Mouse (Mus musculus): ENCODE data around the gene Smim1. TPM values are rescaled to one million over a fixed set of nuclear protein-coding genes. Genes with fewer than 3 reads are reported as not detected.
A peak's percentile ranks its signal among the peaks of the same experiment; 100 is the strongest.

Smim1 gene
- polyA plus RNA-seq, 1 experiment, result not detected

GRCm38 (mm10) chr4:153975768-153976167, 50.3 kb downstream of the Smim1 start:
- WGBS, result 22% methylated on average over 6 of the region's 6 CpGs
- no peak overlapping the region for H3K27ac ChIP-seq (ENCODE audit: insufficient read depth, low read depth, low read length)
- TF ChIP-seq POLR2A (IDR thresholded peaks at IDR 0.05; ENCODE audit: insufficient read depth, low read depth, low read length) (no peak), CTCF (IDR thresholded peaks at IDR 0.05; ENCODE audit: insufficient read depth, low read depth, low read length) (no peak)
- H3K4me3 ChIP-seq (ENCODE audit: insufficient read depth, low read depth, low read length), result peak overlapping the region; percentile 44
- H3K4me1 ChIP-seq (ENCODE audit: control insufficient read depth, insufficient read depth, low read length), result peaks cover 27% of the 10 kb centered on the region

- peak overlapping the region; percentile 22; the same call in 1 of the 2 replicates for H3K27ac ChIP-seq (ENCODE audit: insufficient read depth, low read depth, low read length)
Measured at GRCm38 (mm10) chr4:153975292-153975662, 50.8 kb downstream of the Smim1 start.

GRCm38 (mm10) chr4:153974431-153975291, 51.4 kb downstream of the Smim1 start, which contains the start of the genes Dffb and Cep104:
TSS of gene Dffb (minus strand) at chr4:153975126.
TSS of gene Cep104 (plus strand) at chr4:153975194.
- H3K27ac ChIP-seq (ENCODE audit: insufficient read depth, low read depth, low read length), result peak within 1 kb of the TSS; percentile 43
- H3K4me3 ChIP-seq (ENCODE audit: insufficient read depth, low read depth, low read length), result peak within 1 kb of the TSS; percentile 69
- WGBS, result under 1% methylated on average over 68 of the region's 68 CpGs
- H3K4me1 ChIP-seq (ENCODE audit: control insufficient read depth, insufficient read depth, low read length), result peaks cover 18% of the 10 kb centered on the region
- TF ChIP-seq POLR2A (IDR thresholded peaks at IDR 0.05; ENCODE audit: insufficient read depth, low read depth, low read length), result peak; percentile 57
- no peak for TF ChIP-seq CTCF (IDR thresholded peaks at IDR 0.05; ENCODE audit: insufficient read depth, low read depth, low read length)

More at GRCm38 (mm10) chr4:153975292-153975662, 50.8 kb downstream of the Smim1 start:
- Histone ChIP-seq H3K4me3 (ENCODE audit: insufficient read depth, low read depth, low read length) (peak overlapping the region; percentile 69), H3K4me1 (ENCODE audit: control insufficient read depth, insufficient read depth, low read length) (peaks cover 22% of the 10 kb centered on the region)
- no peak; the same call in 1 of the 2 replicates for TF ChIP-seq POLR2A (IDR thresholded peaks at IDR 0.05; ENCODE audit: insufficient read depth, low read depth, low read length)
- TF ChIP-seq CTCF (IDR thresholded peaks at IDR 0.05; ENCODE audit: insufficient read depth, low read depth, low read length), result no peak
- WGBS, result under 1% methylated on average over 33 of the region's 33 CpGs

Other genes with a start within 250 kb of the Smim1 start
- gene A430005L14Rik, start 69.0 kb downstream of the Smim1 start, polyA plus RNA-seq (2012; ENCODE audit: insufficient read depth, insufficient read length, low replicate concordance, missing spikeins), result not detected in 2 replicates
- gene Dffb, start 51.1 kb downstream of the Smim1 start, polyA plus RNA-seq (2012; ENCODE audit: insufficient read depth, insufficient read length, low replicate concordance, missing spikeins), result not detected in 2 replicates
- gene Cep104, start 51.0 kb downstream of the Smim1 start, polyA plus RNA-seq (2012; ENCODE audit: insufficient read depth, insufficient read length, low replicate concordance, missing spikeins), result not detected in 2 replicates
- gene Lrrc47, start 14.5 kb downstream of the Smim1 start, polyA plus RNA-seq (2012; ENCODE audit: insufficient read depth, insufficient read length, low replicate concordance, missing spikeins), result not detected in 2 replicates
- not detected in 2 replicates for gene Ccdc27, start 16.4 kb upstream of the Smim1 start, polyA plus RNA-seq (2012; ENCODE audit: insufficient read depth, insufficient read length, low replicate concordance, missing spikeins)
- not detected in 2 replicates for gene Trp73, start 114.0 kb upstream of the Smim1 start, polyA plus RNA-seq (2012; ENCODE audit: insufficient read depth, insufficient read length, low replicate concordance, missing spikeins)
- not detected in 2 replicates for gene Wrap73, start 116.1 kb upstream of the Smim1 start, polyA plus RNA-seq (2012; ENCODE audit: insufficient read depth, insufficient read length, low replicate concordance, missing spikeins)
- gene Tprgl, start 134.4 kb upstream of the Smim1 start, polyA plus RNA-seq (2012; ENCODE audit: insufficient read depth, insufficient read length, low replicate concordance, missing spikeins), result not detected in 2 replicates
- gene Megf6, start 144.5 kb upstream of the Smim1 start, polyA plus RNA-seq (2012; ENCODE audit: insufficient read depth, insufficient read length, low replicate concordance, missing spikeins), result not detected in 2 replicates